Mouse (Mus musculus) bone marrow macrophage, adult 2 months (primary cell): ENCODE results near the gene Jsrp1.

Experiments
- CTCF ChIP-seq: IDR thresholded peaks from 2 replicates; pipeline ENCODE4 v1.5.1; 2012; ENCODE audit warnings: low read depth, mild to moderate bottlenecking, low read length, moderate library complexity
- POLR2A ChIP-seq: IDR thresholded peaks from 2 replicates; pipeline ENCODE4 v1.6.1; 2012; ENCODE audit warnings: mild to moderate bottlenecking, low read depth, low read length, borderline replicate concordance

DNA sequence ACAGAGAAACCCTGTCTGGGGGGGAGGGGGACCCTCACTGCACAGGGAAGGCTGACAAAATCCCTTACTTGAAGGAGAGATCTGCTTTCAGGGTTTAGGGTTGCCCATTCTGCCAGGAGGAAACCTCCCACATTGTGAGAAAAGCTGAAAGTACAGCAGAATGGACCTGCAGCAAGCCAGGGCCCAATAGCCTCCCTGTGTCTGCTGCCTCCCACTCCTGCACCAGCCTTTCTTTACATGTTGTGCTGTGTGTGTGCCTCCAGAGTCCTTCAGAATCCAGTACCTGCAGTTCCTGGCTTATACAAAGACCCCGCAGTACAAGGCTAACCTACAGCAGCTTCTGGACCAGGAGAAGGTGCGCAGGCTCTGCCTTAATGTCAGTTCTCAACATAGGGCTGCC is 29.0 kb downstream of the Jsrp1 start:
- TF ChIP-seq CTCF (no peak), POLR2A (no peak)
